Mouse (Mus musculus) kidney, postnatal 0 days (tissue): ENCODE results near the gene Vmn1r114. TPM values are rescaled to one million over a fixed set of nuclear protein-coding genes. Genes with fewer than 3 reads are reported as not detected.
"Not testable (repeated sequence)": the region's sequence is repeated elsewhere in the genome, so short reads cannot be mapped to it uniquely, and the experiment has no call there.

Experiments used
- ATAC-seq: fragments of 200-750 bp; cut with Nextera tagmentation; replicated peaks from 2 replicates; pipeline ENCODE4 v1.8.0; 2017; ENCODE audit warnings: low read depth, moderate number of reproducible peaks, moderate TSS enrichment, moderate library complexity; ENCODE audit not compliant: low FRiP score
- DNase-seq: peaks from one replicate; pipeline ENCODE4 v3.0.0-alpha.2; 2016; ENCODE audit warnings: low spot score
- H3K27ac ChIP-seq: fragments of 300-500 bp; sonication (generic); 2 replicates; pipeline ENCODE4 v1.5.1; 2014; ENCODE audit warnings: mild to moderate bottlenecking
- H3K27me3 ChIP-seq: fragments of 300-500 bp; sonication (generic); 2 replicates; pipeline ENCODE4 v1.6.1; 2014; ENCODE audit warnings: low read length, mixed read lengths; ENCODE audit not compliant: insufficient read depth
- H3K36me3 ChIP-seq: fragments of 300-500 bp; sonication (generic); 2 replicates; pipeline ENCODE4 v1.6.1; 2014; ENCODE audit warnings: low read length, mixed read lengths; ENCODE audit not compliant: insufficient read depth
- H3K4me1 ChIP-seq: fragments of 300-500 bp; sonication (generic); replicated peaks from 2 replicates; pipeline ENCODE4 v1.6.1; 2014; ENCODE audit warnings: antibody characterized with exemption, low read length, mixed read lengths; ENCODE audit not compliant: insufficient read depth
- H3K4me2 ChIP-seq: fragments of 300-500 bp; sonication (generic); 2 replicates; pipeline ENCODE4 v1.6.1; 2014; ENCODE audit warnings: mild to moderate bottlenecking, low read length, moderate library complexity, mixed read lengths
- H3K4me3 ChIP-seq: fragments of 300-500 bp; sonication (generic); replicated peaks from 2 replicates; pipeline ENCODE4 v1.5.1; 2014; ENCODE audit warnings: low read depth, low read length
- H3K9ac ChIP-seq: fragments of 300-500 bp; sonication (generic); 2 replicates; pipeline ENCODE4 v1.6.1; 2014; ENCODE audit warnings: low read depth, low read length
- H3K9me3 ChIP-seq: fragments of 300-500 bp; sonication (generic); replicated peaks from 2 replicates; pipeline ENCODE4 v1.6.1; 2016; ENCODE audit warnings: low read length, inconsistent platforms, mixed read lengths
- WGBS: fragments of 180-500 bp; shearing (Covaris S2); extraction: QIAGEN DNeasy Blood & Tissue Kit; methylation state at CpG from one replicate; pipeline ENCODE4 v1.1.7; 2014; 5-methylcytosine and 5-hydroxymethylcytosine counted together
- polyA plus RNA-seq: library from polyadenylated mRNA; unstranded; fragments of >200 nt; fragmentation: Nextera tagmentation; extraction: Ambion mirVana; gene quantifications from 2 replicates; pipeline ENCODE4 v1.2.1, GENCODE M21; 2015

Gene Vmn1r114
- polyA plus RNA-seq = not detected in 2 replicates

DNA sequence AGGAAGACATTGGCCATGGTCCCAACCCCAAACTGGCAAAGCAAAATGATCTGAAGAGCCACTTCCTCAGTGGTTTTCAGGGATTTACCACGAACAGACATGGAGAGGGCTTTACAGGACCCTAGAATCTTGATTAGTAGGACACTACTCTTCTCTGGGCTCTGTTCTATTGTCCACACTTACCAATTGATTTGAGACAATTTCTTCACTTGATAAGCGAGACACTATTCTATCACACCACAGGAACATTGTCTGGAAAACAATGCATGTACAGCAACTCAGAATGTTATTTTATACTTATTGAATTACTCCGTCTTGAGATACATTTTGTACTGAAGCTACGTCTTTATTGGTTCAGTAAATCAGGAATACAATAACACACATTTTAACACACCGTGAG, at the start of gene Vmn1r114:
Gene Vmn1r114, minus strand, starts transcription at position 101 of the 400 bp plus-strand sequence.
- H3K27ac ChIP-seq, H3K4me3 ChIP-seq, H3K36me3 ChIP-seq, H3K9ac ChIP-seq, ATAC-seq, H3K4me2 ChIP-seq, H3K27me3 ChIP-seq, H3K9me3 ChIP-seq, DNase-seq, H3K4me1 ChIP-seq: not testable (repeated sequence)
- no CpG with 5 or more reads among the region's 5 CpGs for WGBS

- H3K9me3 ChIP-seq, H3K27me3 ChIP-seq, H3K27ac ChIP-seq, H3K4me2 ChIP-seq, H3K9ac ChIP-seq, H3K4me3 ChIP-seq, DNase-seq, ATAC-seq, H3K4me1 ChIP-seq, H3K36me3 ChIP-seq: not testable (repeated sequence)
- 85% methylated on average over 1 of the region's 3 CpGs for WGBS
Observed at GRCm38 (mm10) chr7:20844885-20845284, 32.9 kb upstream of the Vmn1r114 start, which contains the start of gene Vmn1r115. TSS of gene Vmn1r115 (minus strand) at chr7:20844985.

DNA sequence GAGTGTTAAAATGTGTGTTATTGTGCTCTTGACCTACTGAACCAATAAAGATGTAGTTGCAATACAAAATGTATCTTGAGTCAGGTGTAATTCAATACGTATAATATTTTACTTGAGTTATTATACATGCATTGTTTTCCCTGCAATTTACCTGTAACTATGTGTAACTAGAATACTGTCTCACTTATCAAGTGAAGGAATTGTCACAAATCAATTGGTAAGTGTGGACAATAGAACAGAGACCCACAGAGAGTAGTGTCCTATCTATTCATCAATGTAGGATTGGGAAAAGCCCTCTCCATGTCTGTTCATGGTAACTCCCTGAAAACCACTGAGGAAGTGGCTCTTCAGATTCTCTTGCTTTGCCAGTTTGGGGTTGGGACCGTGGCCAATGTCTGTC, 25.0 kb downstream of the Vmn1r114 start, which contains the start of gene Vmn1r113:
Gene Vmn1r113, plus strand, starts transcription at position 301 of the 400 bp plus-strand sequence.
- H3K4me2 ChIP-seq, H3K9me3 ChIP-seq, H3K9ac ChIP-seq, DNase-seq, ATAC-seq, H3K27me3 ChIP-seq, H3K4me1 ChIP-seq, H3K27ac ChIP-seq, H3K4me3 ChIP-seq, H3K36me3 ChIP-seq: not testable (repeated sequence)
- WGBS = 55% methylated on average over 2 of the region's 2 CpGs

DNA sequence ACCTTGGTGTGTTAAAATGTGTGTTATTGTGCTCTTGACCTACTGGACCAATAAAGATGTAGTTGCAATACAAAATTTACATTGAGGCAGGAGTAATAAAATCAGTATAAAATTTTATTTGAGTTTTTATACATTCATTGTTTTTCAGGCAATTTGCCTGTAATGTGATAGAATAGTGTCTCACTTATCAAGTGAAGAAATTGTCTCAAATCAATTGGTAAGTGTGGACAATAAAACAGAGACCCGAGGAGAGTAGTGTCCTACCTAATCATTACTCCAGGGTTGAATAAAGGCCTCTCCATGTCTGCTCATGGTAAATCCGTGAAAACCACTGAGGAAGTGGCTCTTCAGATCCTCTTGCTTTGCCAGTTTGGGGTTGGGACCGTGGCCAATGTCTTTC, 41.1 kb downstream of the Vmn1r114 start, which contains the start of gene Vmn1r112:
Gene Vmn1r112, plus strand, starts transcription at position 301 of the 400 bp plus-strand sequence.
- H3K4me2 ChIP-seq, H3K4me1 ChIP-seq, H3K4me3 ChIP-seq, DNase-seq, ATAC-seq, H3K9ac ChIP-seq, H3K9me3 ChIP-seq, H3K27ac ChIP-seq, H3K27me3 ChIP-seq, H3K36me3 ChIP-seq: not testable (repeated sequence)
- WGBS = no CpG with 5 or more reads among the region's 3 CpGs

Other genes starting within 250 kb of the Vmn1r114 start
- not detected in 2 replicates for gene Gm4141, start 235.9 kb downstream of the Vmn1r114 start, polyA plus RNA-seq
- gene Gm4513, start 213.2 kb downstream of the Vmn1r114 start, polyA plus RNA-seq = not detected in 2 replicates
- gene Vmn1r107, start 143.3 kb downstream of the Vmn1r114 start, polyA plus RNA-seq = not detected in 2 replicates
- not detected in 2 replicates for gene Vmn1r111, start 109.0 kb downstream of the Vmn1r114 start, polyA plus RNA-seq
- gene Gm10668, start 81.6 kb downstream of the Vmn1r114 start, polyA plus RNA-seq = not detected in 2 replicates
- not detected in 2 replicates for gene Vmn1r112, start 41.0 kb downstream of the Vmn1r114 start, polyA plus RNA-seq
- gene Vmn1r113, start 24.9 kb downstream of the Vmn1r114 start, polyA plus RNA-seq = not detected in 2 replicates
- gene Vmn1r115, start 32.8 kb upstream of the Vmn1r114 start, polyA plus RNA-seq = not detected in 2 replicates
- gene Vmn1r116, start 60.1 kb upstream of the Vmn1r114 start, polyA plus RNA-seq = not detected in 2 replicates
- not detected in 2 replicates for gene Vmn1r117, start 71.9 kb upstream of the Vmn1r114 start, polyA plus RNA-seq
- not detected in 2 replicates for gene Vmn1r118, start 100.2 kb upstream of the Vmn1r114 start, polyA plus RNA-seq
- not detected in 2 replicates for gene Vmn1r119, start 200.3 kb upstream of the Vmn1r114 start, polyA plus RNA-seq
- not detected in 2 replicates for gene Vmn1r120, start 241.6 kb upstream of the Vmn1r114 start, polyA plus RNA-seq